Mouse (Mus musculus) E14TG2a.4 (cell line): ENCODE results near the gene Ryr2.

Experiments
- CTCF ChIP-seq: conservative IDR thresholded peaks from 2 replicates; pipeline ENCODE4 v1.5.1; 2014; ENCODE audit warnings: low read length
- POU5F1 ChIP-seq: IDR thresholded peaks from 2 replicates; pipeline ENCODE4 v1.6.1; 2014; ENCODE audit warnings: low read length, borderline replicate concordance

GRCm38 (mm10) chr13:11865261-11865660, 241.5 kb downstream of the Ryr2 start:
- no peak for TF ChIP-seq CTCF
- no peak for TF ChIP-seq POU5F1
